Mouse (Mus musculus): ENCODE data around the gene Hist1h2bf. TPM values are rescaled to one million over a fixed set of nuclear protein-coding genes. Genes with fewer than 3 reads are reported as not detected.

The Hist1h2bf gene
- total and polyA plus RNA-seq, 3 experiments, result 2.2 to 1,093 TPM; not detected in 1

- no peaks in the 10 kb centered on the region; the same call in 1 of the 2 replicates for H3K79me2 ChIP-seq (ENCODE audit: control insufficient read depth, insufficient read depth, low read length, poor library complexity)
- no peaks in the 10 kb centered on the region for H3K27me3 ChIP-seq (ENCODE audit: control insufficient read depth in 1 of 2, insufficient read depth in 2 of 2, low read length in 2 of 2)
- TF ChIP-seq ETS1 (IDR thresholded peaks at IDR 0.05; ENCODE audit: low read depth, low read length) (no peak), GABPA (IDR thresholded peaks at IDR 0.05; ENCODE audit: low read depth, low read length) (no peak), CHD1 (IDR thresholded peaks at IDR 0.05; ENCODE audit: low read depth, low read length) (no peak), CTCF (IDR thresholded peaks at IDR 0.05 in 2 of 3, conservative IDR thresholded peaks at IDR 0.05 in 1 of 3; ENCODE audit: control insufficient read depth in 1 of 3, insufficient read depth in 1 of 3, low read depth in 2 of 3, low read length in 3 of 3, poor library complexity in 1 of 3, severe bottlenecking in 1 of 3) (no peak), USF2 (IDR thresholded peaks at IDR 0.05; ENCODE audit: borderline replicate concordance in 1 of 2, insufficient read depth in 1 of 2, low read depth in 1 of 2, low read length in 2 of 2) (no peak), EP300 (IDR thresholded peaks at IDR 0.05; ENCODE audit: low read depth in 1 of 2, low read length in 2 of 2) (no peak), SMC3 (IDR thresholded peaks at IDR 0.05; ENCODE audit: low read depth, low read length) (no peak), HCFC1 (IDR thresholded peaks at IDR 0.05; ENCODE audit: low read depth, low read length) (no peak), GATA1 (IDR thresholded peaks at IDR 0.05; ENCODE audit: low read depth, low read length) (no peak), RCOR1 (IDR thresholded peaks at IDR 0.05; ENCODE audit: low read depth, low read length) (no peak), MYC (IDR thresholded peaks at IDR 0.05; ENCODE audit: low read depth, low read length) (no peak), MAZ (IDR thresholded peaks at IDR 0.05; ENCODE audit: low read depth, low read length) (no peak), ZMIZ1 (IDR thresholded peaks at IDR 0.05; ENCODE audit: low read depth, low read length) (no peak)
- peaks cover 0 to 10% of the 10 kb centered on the region in 2 experiments; a peak in 2 of 4 replicates for H3K4me1 ChIP-seq (ENCODE audit: control insufficient read depth in 1 of 2, insufficient read depth in 2 of 2, low read length in 2 of 2)
- H3K27ac ChIP-seq (ENCODE audit: control insufficient read depth, low read depth, low read length), result peak overlapping the region; percentile 83
- no peaks in the 10 kb centered on the region for H3K9me3 ChIP-seq (replicated peaks; ENCODE audit: insufficient read depth, low read length)
- H3K9ac ChIP-seq (ENCODE audit: control insufficient read depth, low read depth, low read length, poor library complexity, severe bottlenecking), result peak overlapping the region; percentile 80
- DNase-seq (ENCODE audit: low read depth, low spot score), result peak; percentile 50
- peaks cover 0 to 40% of the 10 kb centered on the region in 2 experiments; a peak in 2 of 4 replicates for H3K36me3 ChIP-seq (ENCODE audit: control insufficient read depth in 1 of 2, insufficient read depth in 2 of 2, low read length in 2 of 2)
- H3K4me3 ChIP-seq (ENCODE audit: control insufficient read depth in 1 of 2, insufficient read depth in 1 of 2, low read depth in 2 of 2, low read length in 2 of 2), result no peak overlapping the region
These were observed 9.5 kb upstream of the Hist1h2bf start for GRCm38 (mm10) chr13:23583387-23584068.

- Histone ChIP-seq H3K79me2 (ENCODE audit: control insufficient read depth, insufficient read depth, low read length, poor library complexity) (no peaks in the 10 kb centered on the region; the same call in 1 of the 2 replicates), H3K9ac (ENCODE audit: control insufficient read depth, low read depth, low read length, poor library complexity, severe bottlenecking) (peak overlapping the region; percentile 80), H3K4me1 (ENCODE audit: control insufficient read depth in 1 of 2, insufficient read depth in 2 of 2, low read length in 2 of 2) (peaks cover 0 to 10% of the 10 kb centered on the region in 2 experiments; a peak in 2 of 4 replicates), H3K9me3 (replicated peaks; ENCODE audit: insufficient read depth, low read length) (no peaks in the 10 kb centered on the region), H3K4me3 (ENCODE audit: control insufficient read depth in 1 of 2, insufficient read depth in 1 of 2, low read depth in 2 of 2, low read length in 2 of 2) (peak overlapping the region in 1 of 2 experiments; percentile 21; a peak in 1 of 4 replicates), H3K27me3 (ENCODE audit: control insufficient read depth in 1 of 2, insufficient read depth in 2 of 2, low read length in 2 of 2) (no peaks in the 10 kb centered on the region), H3K27ac (ENCODE audit: control insufficient read depth, low read depth, low read length) (peak overlapping the region; percentile 83), H3K36me3 (ENCODE audit: control insufficient read depth in 1 of 2, insufficient read depth in 2 of 2, low read length in 2 of 2) (peaks cover 0 to 45% of the 10 kb centered on the region in 2 experiments; a peak in 2 of 4 replicates)
- TF ChIP-seq POLR2A (IDR thresholded peaks at IDR 0.05; ENCODE audit: control insufficient read depth in 1 of 2, insufficient read depth in 1 of 2, low read depth in 1 of 2, low read length in 2 of 2, poor library complexity in 1 of 2) (peak in 1 of 2 experiments; percentile 6; a peak in 1 of 4 replicates), MAFK (IDR thresholded peaks at IDR 0.05; ENCODE audit: borderline replicate concordance, low read depth, low read length) (no peak)
- DNase-seq (ENCODE audit: low read depth, low spot score), result peak; percentile 64
These were observed 8.4 kb upstream of the Hist1h2bf start for GRCm38 (mm10) chr13:23582219-23583056.

Measured in MEL (cell line).